Comparison of ENCODE assay signal across 15 mouse cellular contexts in the genomic region with DNA sequence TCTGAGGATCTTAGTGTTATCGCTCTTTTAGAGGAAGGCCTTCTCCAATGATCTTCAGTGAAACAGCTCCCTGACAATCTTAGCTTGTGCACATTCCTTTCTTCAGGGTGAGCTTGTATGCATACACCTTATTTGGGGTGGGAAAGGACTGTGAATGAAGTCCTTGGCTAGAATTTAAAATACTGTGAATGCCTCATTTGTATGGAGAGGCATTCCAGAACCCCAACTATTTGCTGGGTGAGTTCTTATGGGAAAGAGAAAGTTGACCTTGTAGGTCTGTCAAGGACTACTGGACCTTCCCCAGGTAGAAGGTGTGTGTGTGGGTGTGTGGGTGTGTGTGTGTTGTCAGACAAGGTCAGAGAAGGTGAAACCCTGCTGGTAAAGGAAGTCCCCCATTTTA.
"Had no signal": no experiment of that assay in that cellular context is flagged by ENCODE, and none has a peak within 500 bp of the region (broad histone marks: within the 10 kb centered on the region; RNA-seq: fewer than 3 reads in every experiment).

No protein-coding gene starts in this region.

- H3K4me2 ChIP-seq: lung, embryonic 15.5 days; midbrain, embryonic 11.5 days; midbrain, embryonic 13.5 days; midbrain, embryonic 15.5 days; neural tube, embryonic 12.5 days; stomach, embryonic 15.5 days had no signal

- H3K4me3 ChIP-seq: lung, embryonic 15.5 days; megakaryocyte, embryonic 14.5 days; midbrain, embryonic 13.5 days; midbrain, embryonic 15.5 days; neural tube, embryonic 12.5 days; stomach, embryonic 15.5 days had no signal

- H3K9me3 ChIP-seq: lung, embryonic 15.5 days; megakaryocyte, embryonic 14.5 days; midbrain, embryonic 13.5 days; midbrain, embryonic 15.5 days; neural tube, embryonic 12.5 days; stomach, embryonic 15.5 days had no signal

- H3K9ac ChIP-seq: lung, embryonic 15.5 days; midbrain, embryonic 13.5 days; midbrain, embryonic 15.5 days; neural tube, embryonic 12.5 days; stomach, embryonic 15.5 days had no signal

- H3K27ac ChIP-seq: lung, embryonic 15.5 days; macrophage; midbrain, embryonic 13.5 days; midbrain, embryonic 15.5 days; neural tube, embryonic 12.5 days; stomach, embryonic 15.5 days; stomach, postnatal 0 days had no signal

- H3K27me3 ChIP-seq: lung, embryonic 15.5 days; midbrain, embryonic 15.5 days; neural tube, embryonic 12.5 days; stomach, embryonic 15.5 days had no signal

- ATAC-seq: midbrain, embryonic 13.5 days; midbrain, embryonic 15.5 days had no signal

- DNase-seq: lung, adult 2 months; lung, postnatal 10 days; right cerebral cortex, postnatal 14 days; thymus, adult 2 months; thymus, postnatal 25 days; thymus, postnatal 4 days had no signal

- H3K4me1 ChIP-seq: lung, embryonic 15.5 days; megakaryocyte, embryonic 14.5 days; stomach, embryonic 15.5 days had no signal

- H3K36me3 ChIP-seq: lung, embryonic 15.5 days; midbrain, embryonic 13.5 days; midbrain, embryonic 15.5 days; neural tube, embryonic 12.5 days; stomach, embryonic 15.5 days had no signal
